Mouse (Mus musculus): ENCODE data around the gene Kcnf1. TPM values are rescaled to one million over a fixed set of nuclear protein-coding genes. Genes with fewer than 3 reads are reported as not detected.

The Kcnf1 gene
- total and polyA plus RNA-seq, 3 experiments: not detected

DNA sequence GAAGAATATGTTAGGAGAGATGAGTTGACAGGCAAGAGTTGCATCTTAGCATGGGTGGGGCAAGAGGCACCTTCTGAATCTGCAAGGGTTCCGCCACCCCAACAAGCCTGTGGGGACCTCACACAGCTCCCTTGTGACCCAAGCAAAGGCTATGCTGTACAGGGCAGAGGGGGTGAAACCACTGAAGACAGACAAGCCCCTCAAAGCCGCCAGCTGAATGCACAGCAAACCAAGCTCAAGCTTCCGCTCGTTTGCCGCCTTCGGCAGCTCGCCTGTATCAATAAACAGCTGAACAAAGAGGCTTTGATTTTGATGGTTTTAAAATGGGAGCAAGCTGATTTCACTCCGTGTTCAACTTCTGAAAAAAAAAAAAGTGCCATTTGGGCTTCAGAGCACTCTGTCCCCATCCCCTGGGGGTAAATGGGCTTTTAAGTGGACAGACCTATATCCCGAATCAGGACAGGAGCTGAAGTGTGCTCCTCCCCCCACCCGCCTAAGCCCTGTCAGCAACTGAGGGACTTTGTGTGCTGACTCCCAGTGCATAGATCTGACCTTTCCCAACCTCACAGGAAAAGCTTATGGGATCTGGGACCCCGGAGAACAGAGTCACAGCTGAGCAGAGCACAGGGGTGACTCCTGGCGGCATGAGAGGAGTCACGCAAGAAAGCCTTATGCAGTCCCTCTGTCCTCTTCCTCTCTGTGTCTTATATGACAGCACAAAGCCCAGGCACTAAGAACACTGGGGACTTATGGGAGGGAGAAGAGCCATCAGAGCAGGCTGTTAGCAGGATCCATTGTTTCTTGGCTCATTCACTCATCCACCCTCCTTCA lies 26.0 kb upstream of the Kcnf1 start:
- H3K9ac ChIP-seq (ENCODE audit: insufficient read depth, low read depth): no peak overlapping the region
- TF ChIP-seq POLR2AphosphoS2 (IDR thresholded peaks at IDR 0.05; ENCODE audit: low read depth, low read length) (no peak), USF1 (IDR thresholded peaks at IDR 0.05; ENCODE audit: low read depth, low read length) (no peak), ELF1 (IDR thresholded peaks at IDR 0.05; ENCODE audit: low read depth, low read length) (no peak), USF2 (conservative IDR thresholded peaks at IDR 0.05; ENCODE audit: low read depth, low read length) (no peak)
- H3K36me3 ChIP-seq (replicated peaks in 1 of 2; ENCODE audit: control insufficient read depth in 1 of 2, insufficient read depth in 1 of 2, low read length in 1 of 2): no peaks in the 10 kb centered on the region
- H3K9me3 ChIP-seq (replicated peaks; ENCODE audit: low read length): no peaks in the 10 kb centered on the region
- no peaks in the 10 kb centered on the region for H3K27me3 ChIP-seq (replicated peaks)
- H3K4me1 ChIP-seq (ENCODE audit: control insufficient read depth in 1 of 2, insufficient read depth in 2 of 2): peaks cover 2 to 19% of the 10 kb centered on the region in 2 experiments; a peak in 2 of 4 replicates
- no peak overlapping the region for H3K27ac ChIP-seq (ENCODE audit: insufficient read depth, low read depth)
- DNase-seq (ENCODE audit: extremely low read depth): no peak
- H3K4me3 ChIP-seq (replicated peaks in 1 of 3; ENCODE audit: low read depth in 2 of 3, low read length in 2 of 3, poor library complexity in 1 of 3): no peak overlapping the region
- in situ Hi-C loops (cut with MboI; ENCODE audit: low pct_ligation_motif_present, low pct_unique_long_range_greater_than_20kb, low sequenced_read_pairs) (no loop called here), dilution Hi-C loops (cut with MboI; ENCODE audit: extremely low pct_ligation_motif_present, extremely low pct_unique_long_range_greater_than_20kb, low sequenced_read_pairs) (no loop called here)
- H3K4me2 ChIP-seq (ENCODE audit: insufficient read depth, low read depth, poor library complexity, severe bottlenecking): no peak overlapping the region
- no peaks in the 10 kb centered on the region for H3K79me2 ChIP-seq (replicated peaks; ENCODE audit: control insufficient read depth, extremely low read depth, insufficient read depth, poor library complexity, severe bottlenecking)

GRCm38 (mm10) chr12:17198621-17199020 lies 21.9 kb upstream of the Kcnf1 start:
- Histone ChIP-seq H3K27ac (ENCODE audit: insufficient read depth, low read depth) (no peak overlapping the region), H3K27me3 (replicated peaks) (no peaks in the 10 kb centered on the region), H3K4me2 (ENCODE audit: insufficient read depth, low read depth, poor library complexity, severe bottlenecking) (no peak overlapping the region), H3K4me3 (replicated peaks in 1 of 3; ENCODE audit: low read depth in 2 of 3, low read length in 2 of 3, poor library complexity in 1 of 3) (no peak overlapping the region), H3K9me3 (replicated peaks; ENCODE audit: low read length) (no peaks in the 10 kb centered on the region), H3K79me2 (replicated peaks; ENCODE audit: control insufficient read depth, extremely low read depth, insufficient read depth, poor library complexity, severe bottlenecking) (no peaks in the 10 kb centered on the region), H3K36me3 (replicated peaks in 1 of 2; ENCODE audit: control insufficient read depth in 1 of 2, insufficient read depth in 1 of 2, low read length in 1 of 2) (no peaks in the 10 kb centered on the region), H3K9ac (ENCODE audit: insufficient read depth, low read depth) (no peak overlapping the region), H3K4me1 (ENCODE audit: control insufficient read depth in 1 of 2, insufficient read depth in 2 of 2) (peaks cover 2 to 19% of the 10 kb centered on the region in 2 experiments; a peak in 2 of 4 replicates)
- dilution Hi-C loops (cut with MboI; ENCODE audit: extremely low pct_ligation_motif_present, extremely low pct_unique_long_range_greater_than_20kb, low sequenced_read_pairs) (no loop called here), in situ Hi-C loops (cut with MboI; ENCODE audit: low pct_ligation_motif_present, low pct_unique_long_range_greater_than_20kb, low sequenced_read_pairs) (no loop called here)
- no peak for TF ChIP-seq SMC3 (IDR thresholded peaks at IDR 0.05; ENCODE audit: low read depth, low read length)
- no peak for TF ChIP-seq NRF1 (IDR thresholded peaks at IDR 0.05; ENCODE audit: low read depth, low read length)
- no peak for TF ChIP-seq SIN3A (IDR thresholded peaks at IDR 0.05; ENCODE audit: low read length)
- no peak for DNase-seq (ENCODE audit: extremely low read depth)

- no peaks in the 10 kb centered on the region for H3K36me3 ChIP-seq (replicated peaks in 1 of 2; ENCODE audit: control insufficient read depth in 1 of 2, insufficient read depth in 1 of 2, low read length in 1 of 2)
Measured at GRCm38 (mm10) chr12:17194140-17194539, 17.5 kb upstream of the Kcnf1 start.

More at GRCm38 (mm10) chr12:17194140-17194539, 17.5 kb upstream of the Kcnf1 start:
- Histone ChIP-seq H3K9ac (ENCODE audit: insufficient read depth, low read depth) (no peak overlapping the region), H3K27me3 (replicated peaks) (no peaks in the 10 kb centered on the region), H3K27ac (ENCODE audit: insufficient read depth, low read depth) (no peak overlapping the region), H3K4me1 (ENCODE audit: control insufficient read depth in 1 of 2, insufficient read depth in 2 of 2) (peaks cover 0 to under 1% of the 10 kb centered on the region in 2 experiments; a peak in 1 of 4 replicates), H3K79me2 (replicated peaks; ENCODE audit: control insufficient read depth, extremely low read depth, insufficient read depth, poor library complexity, severe bottlenecking) (no peaks in the 10 kb centered on the region), H3K4me3 (replicated peaks in 1 of 3; ENCODE audit: low read depth in 2 of 3, low read length in 2 of 3, poor library complexity in 1 of 3) (no peak overlapping the region), H3K4me2 (ENCODE audit: insufficient read depth, low read depth, poor library complexity, severe bottlenecking) (no peak overlapping the region), H3K9me3 (replicated peaks; ENCODE audit: low read length) (peaks cover 3% of the 10 kb centered on the region)
- no peak for DNase-seq (ENCODE audit: extremely low read depth)
- in situ Hi-C loops (cut with MboI; ENCODE audit: low pct_ligation_motif_present, low pct_unique_long_range_greater_than_20kb, low sequenced_read_pairs) (no loop called here), dilution Hi-C loops (cut with MboI; ENCODE audit: extremely low pct_ligation_motif_present, extremely low pct_unique_long_range_greater_than_20kb, low sequenced_read_pairs) (no loop called here)
- TF ChIP-seq TCF12 (IDR thresholded peaks at IDR 0.05; ENCODE audit: low read depth, low read length): no peak
- TF ChIP-seq PAX5 (IDR thresholded peaks at IDR 0.05; ENCODE audit: low read length): no peak
- TF ChIP-seq ZNF384 (IDR thresholded peaks at IDR 0.05; ENCODE audit: low read depth, low read length): no peak
- TF ChIP-seq RCOR1 (conservative IDR thresholded peaks at IDR 0.05; ENCODE audit: low read depth, low read length): no peak
- no peak for TF ChIP-seq USF2 (conservative IDR thresholded peaks at IDR 0.05; ENCODE audit: low read depth, low read length)
- no peak for TF ChIP-seq USF1 (IDR thresholded peaks at IDR 0.05; ENCODE audit: low read depth, low read length)
- no peak for TF ChIP-seq MAFK (IDR thresholded peaks at IDR 0.05; ENCODE audit: insufficient replicate concordance, low read length)

Data from CH12.LX (cell line).